Mouse (Mus musculus) intestine, embryonic 16.5 days (tissue): ENCODE measurements at regions not wholly inside any gene's neighbourhood (a gene's known extent, or its start where the extent isn't known, plus 50 kb on each side); places are given as distances from the start of the nearest gene placed in this dataset.

Source experiments
- ATAC-seq: fragments of 200-750 bp; cut with Nextera tagmentation; 2 replicates; pipeline ENCODE4 v1.8.0; 2017; ENCODE audit warnings: moderate TSS enrichment, moderate library complexity
- H3K27ac ChIP-seq: fragments of 300-500 bp; sonication (generic); 2 replicates; pipeline ENCODE4 v1.5.1; 2014; ENCODE audit warnings: mild to moderate bottlenecking, low read length
- H3K27me3 ChIP-seq: fragments of 300-500 bp; sonication (generic); replicated peaks from 2 replicates; pipeline ENCODE4 v1.6.1; 2014; ENCODE audit warnings: low read length, control low read depth, mixed read lengths; ENCODE audit not compliant: control insufficient read depth, insufficient read depth
- H3K36me3 ChIP-seq: fragments of 300-500 bp; sonication (generic); 2 replicates; pipeline ENCODE4 v1.6.1; 2014; ENCODE audit warnings: low read length, control low read depth; ENCODE audit not compliant: control insufficient read depth, insufficient read depth
- H3K4me1 ChIP-seq: fragments of 300-500 bp; sonication (generic); 2 replicates; pipeline ENCODE4 v1.6.1; 2014; ENCODE audit warnings: low read length, control low read depth, mixed read lengths; ENCODE audit not compliant: control insufficient read depth, insufficient read depth
- H3K4me2 ChIP-seq: fragments of 300-500 bp; sonication (generic); 2 replicates; pipeline ENCODE4 v1.6.1; 2014; ENCODE audit warnings: low read depth, low read length, control low read depth
- H3K4me3 ChIP-seq: fragments of 300-500 bp; sonication (generic); 2 replicates; pipeline ENCODE4 v1.5.1; 2014; ENCODE audit warnings: mild to moderate bottlenecking, low read length
- H3K9ac ChIP-seq: fragments of 300-500 bp; sonication (generic); 2 replicates; pipeline ENCODE4 v1.6.1; 2014; ENCODE audit warnings: low read depth, low read length
- H3K9me3 ChIP-seq: fragments of 300-500 bp; sonication (generic); 2 replicates; pipeline ENCODE4 v1.6.1; 2016; ENCODE audit warnings: low read length, control low read depth; ENCODE audit not compliant: control insufficient read depth
- WGBS: fragments of 180-500 bp; shearing (Covaris S2); extraction: QIAGEN DNeasy Blood & Tissue Kit; methylation state at CpG from one replicate; pipeline ENCODE4 v1.1.7; 2014; 5-methylcytosine and 5-hydroxymethylcytosine counted together

GRCm38 (mm10) chr5:83533901-83534300 lies 178.9 kb upstream of the Tecrl start:
- WGBS = 69% methylated on average over 3 of the region's 3 CpGs
- no peak for ATAC-seq
- no peak overlapping the region for H3K27ac ChIP-seq
- H3K9ac ChIP-seq = no peak overlapping the region
- H3K4me1 ChIP-seq = no peaks in the 10 kb centered on the region
- H3K4me3 ChIP-seq = no peak overlapping the region
- no peaks in the 10 kb centered on the region for H3K27me3 ChIP-seq
- H3K9me3 ChIP-seq = no peaks in the 10 kb centered on the region
- H3K36me3 ChIP-seq = no peaks in the 10 kb centered on the region
- H3K4me2 ChIP-seq = no peak overlapping the region

GRCm38 (mm10) chr5:83518661-83519060 lies 163.7 kb upstream of the Tecrl start:
- Histone ChIP-seq H3K36me3 (no peaks in the 10 kb centered on the region), H3K4me3 (no peak overlapping the region), H3K9ac (no peak overlapping the region), H3K27ac (no peak overlapping the region), H3K9me3 (no peaks in the 10 kb centered on the region), H3K27me3 (no peaks in the 10 kb centered on the region), H3K4me1 (no peaks in the 10 kb centered on the region), H3K4me2 (no peak overlapping the region)
- ATAC-seq = no peak
- 71% methylated on average over 1 of the region's 1 CpGs for WGBS

- H3K4me2 ChIP-seq = no peak overlapping the region
- 11% methylated on average over 1 of the region's 1 CpGs for WGBS
- no peaks in the 10 kb centered on the region for H3K36me3 ChIP-seq
- no peaks in the 10 kb centered on the region for H3K27me3 ChIP-seq
- H3K9ac ChIP-seq = no peak overlapping the region
- no peaks in the 10 kb centered on the region for H3K4me1 ChIP-seq
- no peaks in the 10 kb centered on the region for H3K9me3 ChIP-seq
- no peak overlapping the region for H3K27ac ChIP-seq
- H3K4me3 ChIP-seq = no peak overlapping the region
- no peak for ATAC-seq
Observed at GRCm38 (mm10) chr5:83484135-83484534, 129.1 kb upstream of the Tecrl start.

GRCm38 (mm10) chr5:83440259-83440658 lies 85.3 kb upstream of the Tecrl start:
- no peak overlapping the region for H3K27ac ChIP-seq
- no peaks in the 10 kb centered on the region for H3K36me3 ChIP-seq
- no peaks in the 10 kb centered on the region for H3K9me3 ChIP-seq
- H3K27me3 ChIP-seq = no peaks in the 10 kb centered on the region
- 5% methylated on average over 3 of the region's 3 CpGs for WGBS
- H3K4me2 ChIP-seq = no peak overlapping the region
- no peaks in the 10 kb centered on the region for H3K4me1 ChIP-seq
- no peak for ATAC-seq
- H3K9ac ChIP-seq = no peak overlapping the region
- H3K4me3 ChIP-seq = no peak overlapping the region

GRCm38 (mm10) chr5:83436510-83436909 lies 81.5 kb upstream of the Tecrl start:
- Histone ChIP-seq H3K9me3 (no peaks in the 10 kb centered on the region), H3K27ac (no peak overlapping the region), H3K9ac (no peak overlapping the region), H3K4me1 (no peaks in the 10 kb centered on the region), H3K36me3 (no peaks in the 10 kb centered on the region), H3K27me3 (no peaks in the 10 kb centered on the region), H3K4me3 (no peak overlapping the region), H3K4me2 (no peak overlapping the region)
- 62% methylated on average over 1 of the region's 1 CpGs for WGBS
- no peak for ATAC-seq

- H3K4me2 ChIP-seq = no peak overlapping the region
- no peaks in the 10 kb centered on the region for H3K4me1 ChIP-seq
- H3K9ac ChIP-seq = no peak overlapping the region
- no peaks in the 10 kb centered on the region for H3K36me3 ChIP-seq
- no peak overlapping the region for H3K27ac ChIP-seq
- peak; percentile 64 for ATAC-seq
- H3K4me3 ChIP-seq = no peak overlapping the region
- H3K27me3 ChIP-seq = no peaks in the 10 kb centered on the region
- WGBS = 63% methylated on average over 5 of the region's 5 CpGs
- H3K9me3 ChIP-seq = no peaks in the 10 kb centered on the region
Observed at GRCm38 (mm10) chr5:83421708-83422107, 66.7 kb upstream of the Tecrl start.

GRCm38 (mm10) chr5:83410221-83410620 lies 55.2 kb upstream of the Tecrl start:
- no peak overlapping the region for H3K9ac ChIP-seq
- ATAC-seq = no peak
- no peaks in the 10 kb centered on the region for H3K36me3 ChIP-seq
- no peaks in the 10 kb centered on the region for H3K9me3 ChIP-seq
- H3K27ac ChIP-seq = no peak overlapping the region
- 70% methylated on average over 2 of the region's 2 CpGs for WGBS
- no peak overlapping the region for H3K4me3 ChIP-seq
- no peak overlapping the region for H3K4me2 ChIP-seq
- no peaks in the 10 kb centered on the region for H3K27me3 ChIP-seq
- H3K4me1 ChIP-seq = no peaks in the 10 kb centered on the region

GRCm38 (mm10) chr5:83405266-83405954 lies 50.4 kb upstream of the Tecrl start:
- Histone ChIP-seq H3K27ac (no peak overlapping the region), H3K4me3 (no peak overlapping the region)

More at GRCm38 (mm10) chr5:83405266-83405954, 50.4 kb upstream of the Tecrl start:
- WGBS = 72% methylated on average over 4 of the region's 4 CpGs
- Histone ChIP-seq H3K9ac (no peak overlapping the region), H3K4me1 (no peaks in the 10 kb centered on the region), H3K9me3 (no peaks in the 10 kb centered on the region), H3K4me2 (no peak overlapping the region), H3K27me3 (no peaks in the 10 kb centered on the region), H3K36me3 (no peaks in the 10 kb centered on the region)
- no peak for ATAC-seq
